Mouse (Mus musculus) C2C12 (cell line): Measurements from ENCODE around the gene Cd151.

ENCODE experiments used
- CEBPB ChIP-seq: IDR thresholded peaks from one replicate; pipeline ENCODE4 v1.6.1; 2011; ENCODE audit warnings: low read depth, mild to moderate bottlenecking, control low read depth, moderate library complexity
- CTCF ChIP-seq: IDR thresholded peaks from one replicate; pipeline ENCODE4 v1.5.1; 2011; ENCODE audit not compliant: control insufficient read depth, insufficient read depth, insufficient read length
- MAX ChIP-seq: IDR thresholded peaks from one replicate; pipeline ENCODE4 v1.6.1; 2011; ENCODE audit warnings: mild to moderate bottlenecking, control low read depth
- MYOD1 ChIP-seq: IDR thresholded peaks from one replicate; pipeline ENCODE4 v1.6.1; 2011; ENCODE audit warnings: low read depth; ENCODE audit not compliant: control insufficient read depth, insufficient read length
- MYOG ChIP-seq: IDR thresholded peaks from one replicate; pipeline ENCODE4 v1.6.1; 2011; ENCODE audit not compliant: control insufficient read depth, insufficient read length; ENCODE audit errors: extremely low read depth
- USF1 ChIP-seq: IDR thresholded peaks from one replicate; pipeline ENCODE4 v1.6.1; 2011; ENCODE audit warnings: low read depth, mild to moderate bottlenecking, control low read depth, moderate library complexity

- TF ChIP-seq CTCF (no peak), MAX (no peak), MYOD1 (no peak), CEBPB (no peak), USF1 (no peak), MYOG (no peak)
Observed at GRCm38 (mm10) chr7:141418970-141419369, 48.2 kb upstream of the Cd151 start.
